Mouse (Mus musculus) retina, embryonic 14.5 days (tissue): Measurements from ENCODE around the gene Msi2.

Experiments
- DNase-seq: peaks from one replicate; pipeline ENCODE4 v3.0.0-alpha.2; 2015; ENCODE audit warnings: low spot score

Gene Msi2

GRCm38 (mm10) chr11:88589641-88590040 is 128.7 kb downstream of the Msi2 start:
- no peak for DNase-seq

DNA sequence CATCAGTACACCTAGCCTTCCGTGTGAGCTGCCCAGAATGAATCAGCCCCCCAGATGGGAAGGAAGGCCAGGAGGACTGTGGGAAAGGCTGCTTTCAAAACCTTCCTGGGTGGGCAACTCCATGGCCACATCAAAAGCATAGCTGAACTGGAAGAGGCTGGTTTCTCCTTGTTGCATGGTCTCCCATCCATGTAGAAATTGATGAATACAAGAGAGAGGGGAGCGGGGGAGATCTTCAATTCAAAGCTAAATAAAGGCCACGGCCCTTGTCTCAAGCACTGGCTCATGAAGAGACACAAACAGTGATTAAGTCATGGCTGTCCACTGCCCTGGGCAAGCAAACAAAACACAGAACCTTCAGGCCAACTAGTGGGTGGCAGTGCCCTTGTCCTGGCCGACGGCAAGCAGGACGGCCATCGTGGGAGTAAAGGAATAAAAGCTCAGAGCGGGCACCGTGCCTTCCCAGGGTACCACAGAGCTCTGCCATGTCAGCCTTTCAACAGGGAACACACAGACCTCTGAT is 129.6 kb downstream of the Msi2 start:
- DNase-seq: peak; percentile 70

DNA sequence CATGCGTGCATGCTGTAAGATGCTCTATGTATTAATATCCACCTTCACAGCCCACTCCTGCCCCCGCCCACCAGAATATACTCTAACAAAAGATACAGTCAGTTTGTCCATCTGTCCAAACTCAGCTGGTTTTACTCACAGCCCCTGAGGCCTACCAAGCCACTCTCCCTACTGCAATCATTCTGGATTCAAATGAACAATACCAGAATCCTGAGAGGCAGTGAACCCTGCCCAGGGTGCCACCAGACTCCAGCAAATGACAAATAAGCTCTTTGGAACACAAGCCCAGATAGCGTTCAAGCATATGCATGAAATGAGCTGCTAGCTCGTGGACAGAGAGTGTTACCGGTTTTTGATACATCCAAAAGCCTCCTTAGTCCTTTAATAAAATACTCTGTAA is 130.6 kb downstream of the Msi2 start:
- no peak for DNase-seq

GRCm38 (mm10) chr11:88585880-88586279 is 132.4 kb downstream of the Msi2 start:
- DNase-seq: no peak

DNA sequence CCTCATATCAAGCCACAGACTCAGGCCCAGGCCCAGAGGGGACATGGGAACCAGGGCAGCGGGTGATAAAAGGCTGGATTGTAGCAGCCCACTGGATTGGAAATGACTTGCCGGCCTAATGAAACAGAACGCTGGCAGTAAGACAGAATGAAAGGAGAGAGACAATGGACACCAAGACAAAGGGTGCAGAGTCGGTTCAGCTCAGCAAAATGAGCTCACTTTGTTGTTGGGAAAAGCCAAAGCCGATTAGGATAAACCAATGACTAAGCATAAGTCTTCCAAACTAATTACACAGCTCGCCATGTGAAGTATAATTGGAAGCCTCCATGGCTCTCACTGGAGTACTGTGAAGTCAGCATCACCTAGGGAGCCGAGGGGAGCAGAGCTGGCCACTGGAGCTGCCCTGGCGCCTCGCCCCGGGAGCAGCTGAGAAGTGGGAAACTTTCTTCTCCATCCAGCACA is 133.1 kb downstream of the Msi2 start:
- DNase-seq: peak; percentile 94

DNA sequence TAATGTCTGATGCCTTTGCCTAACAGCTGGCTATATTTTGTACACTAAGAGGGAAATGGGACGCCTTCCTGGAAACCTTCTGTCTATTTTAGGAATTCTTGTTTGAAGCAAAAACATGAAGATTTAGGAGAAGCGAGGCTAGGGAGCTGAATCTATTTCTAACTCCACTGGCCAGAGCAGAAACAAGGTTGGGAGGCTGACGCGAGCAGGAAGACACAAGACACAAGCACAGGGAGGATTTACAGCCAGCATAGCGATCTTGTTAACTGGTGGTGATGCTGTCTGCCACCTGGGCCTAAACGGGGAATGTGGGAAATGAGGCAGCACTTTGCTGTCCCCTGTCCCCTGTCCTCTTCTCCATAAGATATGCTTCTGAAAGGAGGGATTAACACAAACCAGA is 134.4 kb downstream of the Msi2 start:
- DNase-seq: no peak

GRCm38 (mm10) chr11:88583259-88583833 is 135.0 kb downstream of the Msi2 start:
- no peak for DNase-seq

GRCm38 (mm10) chr11:88582781-88583180 is 135.5 kb downstream of the Msi2 start:
- DNase-seq: no peak

GRCm38 (mm10) chr11:88582021-88582707 is 136.1 kb downstream of the Msi2 start:
- no peak for DNase-seq

DNA sequence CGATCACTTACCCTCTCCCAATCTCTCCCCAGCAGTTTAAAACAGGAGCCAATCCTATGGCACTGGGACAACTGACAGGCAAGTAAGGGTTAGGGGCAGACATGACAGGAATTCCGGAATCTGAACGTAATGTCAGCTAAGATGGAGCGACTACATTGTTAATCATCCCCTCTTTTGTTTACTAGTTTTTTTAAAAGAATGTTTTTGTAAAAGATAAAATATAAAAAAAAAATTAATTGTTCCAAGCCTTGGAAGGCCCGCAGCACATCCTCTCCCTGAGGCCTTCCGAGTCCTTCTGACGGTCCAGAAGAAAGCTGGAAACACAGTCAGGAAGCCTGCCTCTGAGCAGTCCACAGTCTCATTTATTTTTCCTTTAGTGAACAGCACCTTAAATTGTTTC is 136.9 kb downstream of the Msi2 start:
- no peak for DNase-seq

- DNase-seq: no peak
Measured at GRCm38 (mm10) chr11:88578700-88579099, 139.6 kb downstream of the Msi2 start.

DNA sequence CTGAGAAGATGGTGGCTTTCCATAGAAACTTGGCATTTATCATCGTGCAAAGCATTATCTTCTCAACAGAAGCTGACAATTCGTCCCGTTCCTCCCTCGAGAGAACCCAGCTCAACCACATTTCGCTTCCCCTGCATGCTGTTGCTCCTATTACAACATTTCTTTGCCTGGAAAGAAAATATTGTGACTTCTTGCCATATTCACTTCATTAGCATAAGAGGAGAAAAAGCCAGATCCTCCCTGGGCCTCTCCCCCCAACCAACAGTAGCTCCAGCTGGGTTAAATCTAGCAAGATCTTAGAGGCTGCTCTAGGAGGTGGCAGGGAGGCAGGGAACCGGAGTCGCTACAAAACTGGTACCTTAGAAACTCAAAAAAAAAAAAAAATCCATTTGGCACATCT is 141.2 kb downstream of the Msi2 start:
- no peak for DNase-seq

- no peak for DNase-seq
Measured at GRCm38 (mm10) chr11:88576233-88576998, 141.9 kb downstream of the Msi2 start.

- DNase-seq: no peak
Measured at GRCm38 (mm10) chr11:88574575-88575360, 143.5 kb downstream of the Msi2 start.

DNA sequence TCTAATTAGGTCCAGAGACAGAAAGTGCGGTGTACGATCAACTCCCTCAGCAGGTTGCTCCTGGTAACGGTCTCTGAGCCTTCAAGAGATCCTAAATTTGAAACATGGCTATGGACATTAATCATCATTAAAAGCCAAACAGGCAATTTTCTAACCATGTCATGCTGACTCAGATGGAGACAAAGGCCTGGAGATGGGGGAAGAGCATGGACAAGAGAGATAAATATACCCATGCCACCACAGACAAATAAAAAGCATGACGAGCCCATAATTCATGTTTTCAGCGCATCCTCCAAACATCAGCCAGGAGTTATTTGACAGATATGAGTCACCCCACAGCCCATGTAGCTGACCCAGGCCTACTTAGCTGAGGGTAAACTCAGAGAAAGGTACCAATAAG is 145.3 kb downstream of the Msi2 start:
- no peak for DNase-seq

- DNase-seq: no peak
Measured at GRCm38 (mm10) chr11:88572461-88572860, 145.9 kb downstream of the Msi2 start.

DNA sequence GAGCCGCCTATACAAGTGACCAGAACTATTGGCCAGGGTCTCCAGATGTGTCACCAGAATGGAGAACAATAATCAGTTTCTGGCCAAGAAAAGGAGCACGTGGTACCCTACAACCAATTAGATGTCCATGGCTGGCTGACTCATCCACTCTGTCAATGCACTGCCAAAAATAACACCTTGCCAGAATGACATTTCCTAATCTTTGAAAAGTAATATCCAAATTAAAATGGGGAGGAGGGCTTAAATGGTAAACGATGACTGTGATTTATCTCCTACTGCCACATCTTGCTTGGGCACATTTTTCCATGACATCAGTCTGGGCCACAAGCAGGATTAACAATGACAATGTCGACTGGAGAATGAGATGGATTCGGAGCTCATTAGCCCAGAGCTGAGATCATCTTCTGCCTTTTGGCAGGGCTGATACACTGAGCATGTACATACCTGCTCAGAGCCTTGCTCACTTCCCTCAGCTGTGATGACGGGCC is 147.6 kb downstream of the Msi2 start:
- DNase-seq: no peak

GRCm38 (mm10) chr11:88566613-88567606 is 151.4 kb downstream of the Msi2 start:
- no peak for DNase-seq

DNA sequence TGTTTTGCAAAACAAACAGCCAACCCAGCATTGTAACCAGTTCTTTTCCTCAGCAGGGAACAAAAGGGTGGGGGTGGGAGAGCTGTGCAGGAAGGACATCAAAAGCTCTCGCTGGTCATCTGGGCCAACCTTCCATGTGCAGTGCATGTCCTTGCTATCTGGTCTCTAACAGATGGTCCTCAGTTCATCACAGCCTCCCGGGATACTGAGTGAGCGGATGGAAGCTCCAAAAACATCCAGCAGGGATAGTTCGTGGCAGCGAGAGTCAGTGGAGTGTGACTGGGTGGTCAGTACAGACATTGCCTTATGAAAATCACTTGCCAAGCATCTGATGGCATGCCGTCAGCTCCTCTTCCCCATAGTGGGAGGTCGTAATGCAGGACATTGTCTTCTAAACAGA is 153.5 kb downstream of the Msi2 start:
- DNase-seq: no peak

- DNase-seq: no peak
Measured at GRCm38 (mm10) chr11:88564363-88564762, 153.9 kb downstream of the Msi2 start.

- DNase-seq: no peak
Measured at GRCm38 (mm10) chr11:88561191-88561590, 157.1 kb downstream of the Msi2 start.
